In the genomic region with DNA sequence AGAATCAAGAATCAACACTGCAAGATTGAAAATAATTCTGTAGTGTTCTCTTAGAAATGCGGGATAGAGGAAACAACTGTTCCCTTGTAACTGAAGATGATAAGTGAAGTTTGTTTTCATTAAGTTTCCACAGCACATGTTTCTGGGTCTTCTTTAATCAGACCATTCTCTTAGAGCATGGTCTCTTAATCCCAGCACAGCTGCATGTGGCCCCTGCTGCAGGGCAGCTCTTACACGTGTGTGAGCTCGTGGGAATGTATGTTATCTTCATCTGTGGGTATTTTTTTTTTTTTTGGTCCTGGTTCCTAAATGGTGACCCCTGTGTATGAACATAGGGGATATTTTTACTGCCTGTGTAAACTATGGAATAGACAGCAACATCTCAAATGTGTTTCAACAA, we compare ENCODE assay signal across 28 mouse cellular contexts. TPM values are rescaled to one million over a fixed set of nuclear protein-coding genes. Genes with fewer than 3 reads are reported as not detected.
DNase-seq lines count a peak whose midpoint lies in the region; ATAC-seq and TF ChIP-seq lines count a peak whose summit lies in the region.
"Had no signal": no experiment of that assay in that cellular context is flagged by ENCODE, and none has a peak within 500 bp of the region (broad histone marks: within the 10 kb centered on the region; RNA-seq: fewer than 3 reads in every experiment).

No protein-coding gene starts in this region.

- H3K36me3 ChIP-seq in heart, postnatal 0 days (replicated peaks; ENCODE audit: control insufficient read depth, insufficient read depth, low read length): no peaks in the 10 kb centered on the region
- no peaks in the 10 kb centered on the region for H3K36me3 ChIP-seq in embryonic facial prominence, embryonic 15.5 days
- no peaks in the 10 kb centered on the region; the same call in 1 of the 2 replicates for H3K36me3 ChIP-seq in stomach, embryonic 15.5 days
- H3K36me3 ChIP-seq: kidney, embryonic 15.5 days; lung, embryonic 15.5 days; midbrain, embryonic 15.5 days; neural tube, embryonic 15.5 days had no signal

- no peak for TF ChIP-seq CTCF in heart, postnatal 0 days (IDR thresholded peaks at IDR 0.05; ENCODE audit: low read depth)

- no peak; the same call in 1 of the 2 replicates for ATAC-seq in heart, postnatal 0 days (ENCODE audit: insufficient read depth, low read depth)
- ATAC-seq in embryonic facial prominence, embryonic 15.5 days (ENCODE audit: insufficient number of reproducible peaks, low FRiP score, low TSS enrichment, low read depth): no peak
- ATAC-seq in stomach, embryonic 15.5 days (ENCODE audit: insufficient read depth, low FRiP score, low read depth): no peak
- no peak for ATAC-seq in erythroid progenitor cell, adult 5-6 weeks (replicated peaks; ENCODE audit: low FRiP score, poor library complexity, severe bottlenecking)
- ATAC-seq: forebrain, embryonic 14.5 days; midbrain, embryonic 15.5 days; Patski had no signal

- H3K4me1 ChIP-seq in heart, postnatal 0 days (ENCODE audit: control insufficient read depth, insufficient read depth): peaks cover 24% of the 10 kb centered on the region
- peaks cover 15% of the 10 kb centered on the region; the same call in 1 of the 2 replicates for H3K4me1 ChIP-seq in embryonic facial prominence, embryonic 15.5 days
- H3K4me1 ChIP-seq in stomach, embryonic 15.5 days: peaks cover 4% of the 10 kb centered on the region
- H3K4me1 ChIP-seq: midbrain, embryonic 15.5 days had no signal

- no peak for TF ChIP-seq EP300 in heart, postnatal 0 days (IDR thresholded peaks at IDR 0.05; ENCODE audit: low read depth)

- no peak overlapping the region for H3K9ac ChIP-seq in heart, postnatal 0 days (replicated peaks; ENCODE audit: low read depth, low read length)
- no peak overlapping the region for H3K9ac ChIP-seq in embryonic facial prominence, embryonic 15.5 days
- H3K9ac ChIP-seq in stomach, embryonic 15.5 days: no peak overlapping the region
- H3K9ac ChIP-seq: hindbrain, embryonic 12.5 days; kidney, embryonic 15.5 days; lung, embryonic 15.5 days; midbrain, embryonic 15.5 days; neural tube, embryonic 15.5 days had no signal

- H3K4me3 ChIP-seq in heart, postnatal 0 days (ENCODE audit: low read depth, low read length): no peak overlapping the region
- no peak overlapping the region for H3K4me3 ChIP-seq in embryonic facial prominence, embryonic 15.5 days (replicated peaks)
- H3K4me3 ChIP-seq in stomach, embryonic 15.5 days (replicated peaks): no peak overlapping the region
- H3K4me3 ChIP-seq: hindbrain, embryonic 12.5 days; kidney, embryonic 15.5 days; left cerebral cortex, adult 2 months; lung, embryonic 15.5 days; midbrain, embryonic 10.5 days; midbrain, embryonic 15.5 days; neural tube, embryonic 15.5 days had no signal

- H3K27me3 ChIP-seq in heart, postnatal 0 days (ENCODE audit: control insufficient read depth, insufficient read depth, low read length): no peaks in the 10 kb centered on the region
- no peaks in the 10 kb centered on the region for H3K27me3 ChIP-seq in embryonic facial prominence, embryonic 15.5 days
- H3K27me3 ChIP-seq in stomach, embryonic 15.5 days (replicated peaks): no peaks in the 10 kb centered on the region
- H3K27me3 ChIP-seq: hindbrain, embryonic 12.5 days; kidney, embryonic 15.5 days; lung, embryonic 15.5 days; midbrain, embryonic 15.5 days; neural tube, embryonic 15.5 days; Patski had no signal

- H3K4me2 ChIP-seq in heart, postnatal 0 days (ENCODE audit: low read depth, low read length): no peak overlapping the region
- no peak overlapping the region for H3K4me2 ChIP-seq in embryonic facial prominence, embryonic 15.5 days (replicated peaks)
- H3K4me2 ChIP-seq in stomach, embryonic 15.5 days: no peak overlapping the region
- H3K4me2 ChIP-seq: hindbrain, embryonic 12.5 days; kidney, embryonic 15.5 days; lung, embryonic 15.5 days; midbrain, embryonic 15.5 days; neural tube, embryonic 15.5 days had no signal

- peak; percentile 89 for DNase-seq in heart, adult 11 months
- DNase-seq in heart, adult 18-20 months: no peak
- no peak for DNase-seq in heart, postnatal 0 days (ENCODE audit: low spot score)
- DNase-seq in heart, postnatal 25 days (ENCODE audit: low spot score): no peak
- no peak for DNase-seq in layer of hippocampus, postnatal 25 days (ENCODE audit: extremely low spot score in 1 of 2, low spot score in 1 of 2)
- DNase-seq: adrenal gland, postnatal 25 days; cerebellum, adult 11-12 months; cerebellum, adult 9-11 months; embryo, embryonic 11 days; gastrocnemius, postnatal 14 days; heart, postnatal 14 days; kidney, adult 18-20 months; kidney, postnatal 25 days; retina, postnatal 1 day; right cerebral cortex, postnatal 14 days had no signal

- no peaks in the 10 kb centered on the region for H3K9me3 ChIP-seq in heart, postnatal 0 days (replicated peaks; ENCODE audit: control insufficient read depth, low read length)
- no peaks in the 10 kb centered on the region for H3K9me3 ChIP-seq in embryonic facial prominence, embryonic 15.5 days (replicated peaks)
- no peaks in the 10 kb centered on the region for H3K9me3 ChIP-seq in stomach, embryonic 15.5 days
- H3K9me3 ChIP-seq: hindbrain, embryonic 12.5 days; kidney, embryonic 15.5 days; lung, embryonic 15.5 days; midbrain, embryonic 10.5 days; midbrain, embryonic 15.5 days; neural tube, embryonic 15.5 days had no signal

- peak overlapping the region; percentile 32; the same call in 1 of the 2 replicates for H3K27ac ChIP-seq in heart, postnatal 0 days (ENCODE audit: low read depth)
- H3K27ac ChIP-seq in embryonic facial prominence, embryonic 15.5 days (replicated peaks): 0 out of 2 replicates have a peak overlapping the region, but pooled peaks have one; percentile 3
- peak overlapping the region; percentile 48; the same call in 1 of the 2 replicates for H3K27ac ChIP-seq in stomach, embryonic 15.5 days
- H3K27ac ChIP-seq: hindbrain, embryonic 12.5 days; kidney, embryonic 15.5 days; left cerebral cortex, adult 2 months; lung, embryonic 15.5 days; midbrain, embryonic 10.5 days; midbrain, embryonic 15.5 days; neural tube, embryonic 15.5 days had no signal

- intact Hi-C loops in heart, postnatal 25 days (cut with DNase I): no loop called here

- WGBS in heart, postnatal 0 days: 39% methylated on average over 3 of the region's 3 CpGs
- WGBS in embryonic facial prominence, embryonic 15.5 days: 33% methylated on average over 3 of the region's 3 CpGs
- 58% methylated on average over 3 of the region's 3 CpGs for WGBS in stomach, embryonic 15.5 days

RNA-seq across cellular contexts. Expression of gene Plod2, which starts 24.2 kb away (rescaled TPM):
- 10 to 100 TPM; 19.2 to 20.8 TPM for total RNA-seq in heart, adult 18-20 months (2021)
- total RNA-seq in heart, postnatal 0 days (2014; rRNA removed; ENCODE audit: low replicate concordance): 22.1 and 22.4 TPM in 2 replicates
- polyA plus RNA-seq in heart, postnatal 0 days (2015; fragmentation: Nextera tagmentation; extraction: Ambion mirVana): 11.5 and 13.1 TPM in 2 replicates
- 10 to 100 TPM; 17.2 to 20.9 TPM for total RNA-seq in heart, postnatal 25 days (2021)
- 43.5 and 47.5 TPM in 2 replicates for polyA plus RNA-seq in embryonic facial prominence, embryonic 15.5 days (2015; fragmentation: Nextera tagmentation; extraction: Ambion mirVana)
- polyA plus RNA-seq in stomach, embryonic 15.5 days (2015; fragmentation: Nextera tagmentation; extraction: Ambion mirVana): 39.4 and 41.4 TPM in 2 replicates
- 1 to 10 TPM; 6.4 to 8.3 TPM for total RNA-seq in layer of hippocampus, postnatal 25 days (2021)
- total RNA-seq in erythroid progenitor cell, adult 5-6 weeks (2015; ENCODE audit: low replicate concordance): not detected in 2 replicates
- 0.13 TPM in 1 of 2 replicates, not detected in the other for total RNA-seq in erythroid progenitor cell, adult 5-6 weeks (2017; ENCODE audit: low replicate concordance)
- total RNA-seq: MEL had no signal

Comparison
In these comparisons a context has a peak if more than half of its experiments do, and no peak if none do; other contexts are left out.
1. RNA of gene Plod2, which starts 24.2 kb away (total RNA-seq): 22.1 to 22.4 TPM in heart, postnatal 0 days, 17.2 to 20.9 TPM in heart, postnatal 25 days, 19.2 to 20.8 TPM in heart, adult 18-20 months and 6.4 to 8.3 TPM in layer of hippocampus, postnatal 25 days; 0.13 TPM in erythroid progenitor cell, adult 5-6 weeks; every median in the first group is over 4 times any median in the second.
2. Peak in every context shown above with its lines, with median percentiles within 50 percentile points of each other: H3K27ac ChIP-seq.